Mouse (Mus musculus): ENCODE measurements around the gene Ngdn.
"Not testable (repeated sequence)": the region's sequence is repeated elsewhere in the genome, so short reads cannot be mapped to it uniquely, and the experiment has no call there.

The Ngdn gene

DNA sequence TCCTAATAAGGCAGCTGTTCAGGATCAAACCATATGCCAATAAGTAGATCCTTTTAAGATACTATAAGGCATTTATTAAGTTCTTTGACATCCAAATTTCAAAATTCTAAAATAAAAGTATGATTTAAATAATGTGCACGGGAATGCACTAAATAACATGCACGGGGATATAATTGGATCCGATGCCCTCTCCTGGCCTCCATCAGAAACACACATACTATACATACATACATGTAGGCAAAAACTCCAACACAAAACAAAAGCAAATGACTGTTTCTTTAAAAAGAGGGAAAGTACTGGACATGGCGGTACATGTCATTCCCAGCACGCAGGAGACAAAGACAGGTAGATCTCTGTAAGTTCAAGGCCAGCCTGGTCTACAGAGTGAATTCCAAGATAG is 15.4 kb upstream of the Ngdn start:
- DNase-seq (ENCODE audit: low spot score in 2 of 2) = not testable (repeated sequence)

DNA sequence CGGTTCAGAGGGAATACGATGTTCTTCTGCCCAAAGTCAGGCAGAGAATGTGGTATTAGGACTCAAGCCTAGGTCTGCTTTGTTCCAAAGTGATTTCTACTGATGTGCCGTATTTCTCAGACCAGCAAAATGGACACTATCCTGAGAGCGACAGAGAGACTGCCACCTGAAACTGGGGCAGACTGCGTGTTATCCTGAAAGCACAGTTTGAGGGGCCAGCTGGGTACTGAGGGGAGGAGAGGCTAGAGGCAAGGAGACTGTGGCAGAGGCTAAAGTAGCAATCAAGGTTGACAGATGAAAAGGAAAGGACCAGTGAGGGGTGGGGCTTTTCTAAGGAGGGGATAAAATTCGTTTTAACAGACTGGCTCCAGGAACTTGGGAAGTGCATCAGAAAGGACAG is 14.4 kb upstream of the Ngdn start:
- no peak for DNase-seq (ENCODE audit: low spot score in 2 of 2)

- DNase-seq (ENCODE audit: low spot score in 2 of 2) = no peak
Measured at GRCm38 (mm10) chr14:55001446-55001845, 13.8 kb upstream of the Ngdn start.

DNA sequence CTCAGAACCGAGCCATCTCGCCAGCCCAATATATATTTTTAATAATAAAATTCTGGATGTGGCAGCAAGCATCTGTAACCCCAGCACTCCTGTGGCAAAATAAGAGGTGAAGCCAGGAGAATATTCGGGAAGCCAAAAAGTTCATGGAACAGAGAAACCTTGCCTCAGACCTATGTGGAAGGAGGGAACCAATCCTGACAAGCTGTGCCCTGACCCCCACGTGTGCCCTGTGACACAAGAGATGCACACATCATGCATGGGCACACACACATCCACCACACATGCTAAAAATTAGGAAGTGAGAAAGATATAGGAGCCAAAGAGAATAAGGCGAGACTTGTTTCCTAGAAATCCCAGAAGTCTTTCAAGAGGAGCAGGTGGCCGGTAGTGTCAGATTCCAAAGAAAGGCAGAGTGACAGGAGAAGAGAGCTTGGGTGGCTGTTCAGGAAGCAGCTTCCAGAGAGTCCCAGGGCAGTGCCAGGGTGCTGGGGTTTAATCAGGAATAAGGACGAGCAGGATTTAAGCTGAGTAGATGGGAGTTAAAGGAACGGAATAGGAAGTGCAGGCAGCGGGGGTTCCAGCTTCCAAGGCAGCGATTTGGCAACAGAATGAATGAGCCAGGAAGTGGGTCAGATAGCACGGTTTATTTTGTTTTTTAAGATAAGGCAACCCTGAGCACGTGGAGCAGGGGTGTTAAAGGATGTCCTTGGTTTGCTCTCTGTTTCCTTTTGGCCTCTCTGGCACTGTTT is 13.1 kb upstream of the Ngdn start:
- DNase-seq (ENCODE audit: low spot score in 2 of 2) = no peak

- no peak for DNase-seq (ENCODE audit: low spot score in 2 of 2)
Measured at GRCm38 (mm10) chr14:55002687-55003120, 12.6 kb upstream of the Ngdn start.

GRCm38 (mm10) chr14:55003878-55004855 is 11.1 kb upstream of the Ngdn start:
- no peak for DNase-seq (ENCODE audit: low spot score in 2 of 2)

DNA sequence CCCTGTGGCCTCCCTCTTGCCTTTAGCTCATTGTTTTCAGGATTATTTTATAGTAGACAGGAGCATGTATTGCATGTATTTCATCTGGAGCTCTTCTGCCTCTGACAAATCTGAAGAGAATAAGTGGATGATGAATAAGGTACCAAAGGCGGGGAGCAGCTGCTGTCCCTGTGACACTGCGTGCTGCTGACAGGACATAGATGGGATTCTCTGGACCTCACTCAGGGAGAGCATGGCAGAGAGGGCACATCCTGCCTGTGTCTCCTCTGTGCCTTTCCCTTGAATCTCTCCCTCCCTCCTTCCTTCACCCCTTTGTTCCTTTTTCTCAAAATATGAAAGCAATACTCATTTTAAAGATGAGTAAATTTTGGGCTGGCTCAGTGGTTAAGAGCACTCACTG is 9.7 kb upstream of the Ngdn start:
- no peak for DNase-seq (ENCODE audit: low spot score in 2 of 2)

DNA sequence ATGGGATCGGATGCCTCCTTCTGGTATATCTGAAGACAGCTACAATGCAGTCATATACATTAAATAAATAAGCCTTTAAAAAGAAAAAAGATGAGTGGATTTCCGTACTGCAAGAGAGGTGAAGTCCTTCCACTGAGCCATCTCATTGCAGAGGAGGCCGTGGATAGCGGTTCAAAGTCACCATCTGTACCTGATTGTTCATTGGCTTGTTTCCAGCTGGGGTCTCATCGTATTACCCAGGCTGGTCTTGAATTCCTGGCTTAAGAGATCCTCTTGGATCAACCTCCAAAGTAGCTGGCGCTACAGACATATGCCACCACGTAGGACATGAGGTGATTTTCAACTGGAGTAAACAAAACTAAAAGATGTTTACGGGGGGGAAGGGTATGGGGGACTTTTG is 9.3 kb upstream of the Ngdn start:
- DNase-seq (ENCODE audit: low spot score in 2 of 2) = no peak

- no peak for DNase-seq (ENCODE audit: low spot score in 2 of 2)
Measured at GRCm38 (mm10) chr14:55006541-55006940, 8.7 kb upstream of the Ngdn start.

DNA sequence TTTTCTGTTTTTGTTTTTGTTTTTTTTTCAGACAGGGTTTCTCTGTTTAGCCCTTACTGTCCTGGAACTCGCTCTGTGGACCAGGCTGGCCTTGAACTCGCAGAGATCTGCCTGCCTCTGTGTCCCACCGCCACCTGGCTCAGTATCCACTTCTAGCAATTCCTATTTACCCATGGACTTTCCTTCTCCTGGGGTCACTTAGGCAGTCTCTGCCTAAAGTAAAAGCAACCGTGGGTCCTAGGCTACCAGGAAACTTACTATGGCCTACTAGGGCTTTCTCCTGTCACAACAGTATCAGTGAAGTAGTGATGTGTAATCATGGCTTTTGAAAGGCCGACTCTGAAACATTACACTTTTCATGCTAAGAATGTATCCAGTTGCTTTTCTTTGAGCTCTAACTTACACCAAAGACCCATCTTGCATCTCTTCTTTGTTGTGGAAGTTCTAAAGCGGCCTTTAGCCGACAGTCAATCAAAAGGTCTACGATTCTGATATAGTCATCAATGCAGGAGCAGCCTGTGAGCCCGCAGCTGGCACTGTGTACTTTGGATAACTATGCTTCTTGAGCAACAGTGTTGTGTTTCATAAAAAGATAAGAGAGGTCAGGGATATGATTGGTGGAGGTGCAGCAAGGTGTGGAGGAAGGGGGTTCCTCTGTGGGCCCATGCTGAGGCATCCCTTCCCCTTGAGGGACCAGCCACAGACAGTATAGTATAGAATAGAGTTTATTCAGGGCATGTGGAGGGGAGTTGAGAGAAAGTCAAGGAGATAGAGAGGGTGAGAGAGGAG is 7.9 kb upstream of the Ngdn start:
- no peak for DNase-seq (ENCODE audit: low spot score in 2 of 2)

GRCm38 (mm10) chr14:55008417-55008816 is 6.8 kb upstream of the Ngdn start:
- no peak for DNase-seq (ENCODE audit: low spot score in 2 of 2)

- DNase-seq (ENCODE audit: low spot score in 2 of 2) = no peak
Measured at GRCm38 (mm10) chr14:55011116-55011515, 4.1 kb upstream of the Ngdn start.

DNA sequence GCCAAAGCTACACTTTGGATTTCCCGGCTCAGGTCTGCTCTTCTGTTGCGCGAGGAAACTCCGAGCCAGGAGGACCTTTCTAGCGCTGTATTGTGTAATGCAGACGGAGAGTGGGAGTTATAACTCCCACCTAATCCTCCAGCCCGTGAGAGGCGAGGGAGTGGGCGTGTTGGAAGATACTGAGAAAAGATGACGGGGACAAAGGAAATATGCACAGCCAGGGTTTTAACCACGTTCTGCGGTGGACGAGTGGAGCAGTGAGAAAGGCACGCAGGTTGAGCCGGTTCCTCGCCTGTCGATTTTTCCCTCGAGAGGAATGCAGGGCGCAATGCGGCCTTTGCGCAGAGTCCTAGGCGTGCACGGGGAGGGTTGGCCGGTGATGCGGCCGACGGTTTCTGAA is 663 bp upstream of the Ngdn start:
- no peak for DNase-seq (ENCODE audit: low spot score in 2 of 2)

- DNase-seq (ENCODE audit: low spot score in 2 of 2) = no peak
Measured at GRCm38 (mm10) chr14:55015767-55016111, 485 bp downstream of the Ngdn start.

DNA sequence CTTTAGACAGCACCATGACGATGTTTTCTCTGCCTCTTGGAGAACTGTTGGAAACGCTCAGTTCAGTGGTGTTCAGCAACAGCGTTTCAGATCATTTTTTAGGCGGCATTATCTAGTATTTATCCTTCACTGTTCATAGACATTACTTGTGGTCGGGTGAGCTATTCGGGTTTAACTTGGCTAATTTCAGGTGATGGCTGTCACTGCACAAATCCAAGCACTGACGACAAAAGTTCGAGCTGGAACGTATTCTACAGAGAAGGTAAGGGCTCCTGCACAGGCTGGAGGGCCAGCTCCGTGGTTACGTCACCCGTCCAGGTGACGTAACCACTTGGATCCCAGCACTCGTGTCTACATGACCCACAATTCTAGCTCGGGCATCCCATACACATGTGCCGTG is 1.6 kb downstream of the Ngdn start:
- DNase-seq (ENCODE audit: low spot score in 2 of 2) = no peak

- no peak for DNase-seq (ENCODE audit: low spot score in 2 of 2)
Measured at GRCm38 (mm10) chr14:55020394-55020793, 5.1 kb downstream of the Ngdn start.

DNA sequence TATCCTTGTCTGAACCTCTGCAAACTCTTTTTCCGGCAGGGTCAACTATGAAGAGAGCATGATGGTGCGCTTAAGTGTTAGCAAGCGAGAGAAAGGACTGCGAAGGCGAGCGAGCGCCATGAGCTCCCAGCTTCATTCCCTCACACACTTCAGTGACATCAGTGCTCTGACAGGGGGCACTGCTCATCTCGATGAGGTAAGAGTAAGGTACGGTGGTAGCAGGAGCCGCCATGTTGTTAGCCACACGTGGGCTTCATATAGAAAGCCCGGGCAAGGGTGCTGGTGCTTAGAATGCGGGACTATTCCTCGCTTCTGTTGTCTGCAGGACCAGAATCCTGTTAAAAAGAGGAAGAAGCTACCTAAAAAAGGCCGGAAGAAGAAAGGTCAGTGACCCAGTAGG is 7.8 kb downstream of the Ngdn start:
- no peak for DNase-seq (ENCODE audit: low spot score in 2 of 2)

DNA sequence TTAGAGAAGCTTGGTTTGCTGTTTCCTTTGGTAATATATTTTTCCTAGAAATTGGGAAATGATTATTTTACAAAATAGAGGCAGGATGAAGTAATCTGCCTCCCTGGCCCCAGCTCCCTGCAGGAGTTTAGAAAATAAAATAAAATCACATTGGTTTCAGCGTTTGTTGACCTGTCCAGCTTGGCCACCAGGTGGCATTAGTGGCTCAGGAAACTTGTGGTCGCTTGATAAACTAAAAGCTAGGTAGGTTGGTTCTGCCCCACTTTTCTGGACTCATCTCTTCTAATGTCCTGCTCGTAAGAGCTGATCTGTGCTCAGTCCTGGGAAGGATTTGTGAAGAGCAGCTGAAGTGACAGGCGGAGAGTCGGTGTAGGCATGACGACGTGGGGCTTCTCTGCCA is 9.0 kb downstream of the Ngdn start:
- DNase-seq (ENCODE audit: low spot score in 2 of 2) = peak; percentile 32 to 47

GRCm38 (mm10) chr14:55025527-55025926 is 10.3 kb downstream of the Ngdn start:
- DNase-seq (ENCODE audit: low spot score in 2 of 2) = no peak

- DNase-seq (ENCODE audit: low spot score in 2 of 2) = no peak
Measured at GRCm38 (mm10) chr14:55027251-55027650, 12.0 kb downstream of the Ngdn start.

DNA sequence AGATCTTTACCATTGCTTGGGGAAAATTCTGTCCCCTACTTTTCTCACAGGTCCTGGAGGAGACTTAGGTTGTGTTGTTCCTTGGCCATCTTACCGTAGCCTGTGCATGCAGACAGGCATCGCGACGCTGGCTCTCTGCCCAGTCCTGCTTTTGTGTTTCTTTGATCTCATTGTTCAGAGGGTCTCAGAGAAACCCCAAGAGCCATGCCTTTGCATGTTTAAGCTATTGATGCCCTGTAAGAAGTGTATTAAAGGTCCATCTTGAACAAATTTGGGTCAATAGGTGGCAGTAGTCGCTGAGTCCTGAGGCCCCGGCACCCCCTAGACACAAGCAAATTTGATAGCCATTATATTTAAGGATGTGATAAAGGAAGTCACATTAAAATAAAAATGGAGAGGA is 12.4 kb downstream of the Ngdn start:
- no peak for DNase-seq (ENCODE audit: low spot score in 2 of 2)

- DNase-seq (ENCODE audit: low spot score in 2 of 2) = no peak
Measured at GRCm38 (mm10) chr14:55028333-55028835, 13.1 kb downstream of the Ngdn start.

Measured in urinary bladder, postnatal 36 days (tissue).